Mouse (Mus musculus): ENCODE data around the gene Cdk1. TPM values are rescaled to one million over a fixed set of nuclear protein-coding genes. Genes with fewer than 3 reads are reported as not detected.

Gene Cdk1
- polyA plus RNA-seq, 1 experiment from 2014 or later: 181 TPM

- Histone ChIP-seq H3K36me3 (no peaks in the 10 kb centered on the region), H3K4me2 (replicated peaks) (no peak overlapping the region), H3K9me3 (no peaks in the 10 kb centered on the region; the same call in 1 of the 2 replicates), H3K4me3 (replicated peaks) (no peak overlapping the region), H3K27me3 (no peaks in the 10 kb centered on the region), H3K9ac (replicated peaks) (no peak overlapping the region), H3K4me1 (replicated peaks) (no peaks in the 10 kb centered on the region), H3K27ac (no peak overlapping the region)
- 94% methylated on average over 7 of the region's 7 CpGs for WGBS
- ATAC-seq: no peak
Measured at GRCm38 (mm10) chr10:69299985-69300384, 52.8 kb downstream of the Cdk1 start.

GRCm38 (mm10) chr10:69295919-69296318, 56.8 kb downstream of the Cdk1 start:
- ATAC-seq: no peak

GRCm38 (mm10) chr10:69290736-69291135, 62.0 kb downstream of the Cdk1 start:
- no peak overlapping the region for H3K4me2 ChIP-seq (replicated peaks)
- no peak for ATAC-seq
- no peaks in the 10 kb centered on the region for H3K27me3 ChIP-seq
- WGBS: 94% methylated on average over 8 of the region's 8 CpGs
- no peak overlapping the region for H3K27ac ChIP-seq
- H3K9me3 ChIP-seq: no peaks in the 10 kb centered on the region
- no peak overlapping the region for H3K4me3 ChIP-seq (replicated peaks)
- no peak overlapping the region for H3K9ac ChIP-seq (replicated peaks)
- peaks cover 20% of the 10 kb centered on the region for H3K36me3 ChIP-seq
- no peaks in the 10 kb centered on the region for H3K4me1 ChIP-seq (replicated peaks)

More at GRCm38 (mm10) chr10:69295919-69296318, 56.8 kb downstream of the Cdk1 start:
- H3K27me3 ChIP-seq: no peaks in the 10 kb centered on the region
- H3K4me2 ChIP-seq (replicated peaks): no peak overlapping the region
- H3K36me3 ChIP-seq: no peaks in the 10 kb centered on the region
- H3K9ac ChIP-seq (replicated peaks): no peak overlapping the region
- H3K4me1 ChIP-seq (replicated peaks): no peaks in the 10 kb centered on the region
- no peaks in the 10 kb centered on the region; the same call in 1 of the 2 replicates for H3K9me3 ChIP-seq
- H3K27ac ChIP-seq: no peak overlapping the region
- no peak overlapping the region for H3K4me3 ChIP-seq (replicated peaks)
- WGBS: 84% methylated on average over 9 of the region's 9 CpGs

GRCm38 (mm10) chr10:69288720-69289119, 64.0 kb downstream of the Cdk1 start:
- no peak overlapping the region for H3K4me3 ChIP-seq (replicated peaks)
- no peak overlapping the region for H3K4me2 ChIP-seq (replicated peaks)
- H3K9me3 ChIP-seq: no peaks in the 10 kb centered on the region
- no peaks in the 10 kb centered on the region for H3K27me3 ChIP-seq
- H3K4me1 ChIP-seq (replicated peaks): no peaks in the 10 kb centered on the region
- no peak overlapping the region for H3K9ac ChIP-seq (replicated peaks)
- H3K36me3 ChIP-seq: peaks cover 30% of the 10 kb centered on the region
- H3K27ac ChIP-seq: no peak overlapping the region
- no peak for ATAC-seq
- WGBS: 85% methylated on average over 6 of the region's 6 CpGs

- H3K27ac ChIP-seq: no peak overlapping the region
- 91% methylated on average over 4 of the region's 4 CpGs for WGBS
- H3K4me2 ChIP-seq (replicated peaks): no peak overlapping the region
- H3K4me3 ChIP-seq (replicated peaks): no peak overlapping the region
- no peak for ATAC-seq
- H3K36me3 ChIP-seq: peaks cover 33% of the 10 kb centered on the region
- no peaks in the 10 kb centered on the region for H3K4me1 ChIP-seq (replicated peaks)
- H3K9ac ChIP-seq (replicated peaks): no peak overlapping the region
- no peaks in the 10 kb centered on the region for H3K9me3 ChIP-seq
- no peaks in the 10 kb centered on the region for H3K27me3 ChIP-seq
Measured at GRCm38 (mm10) chr10:69288086-69288485, 64.7 kb downstream of the Cdk1 start.

- Histone ChIP-seq H3K9me3 (no peaks in the 10 kb centered on the region), H3K4me3 (replicated peaks) (no peak overlapping the region), H3K36me3 (peaks cover 41% of the 10 kb centered on the region), H3K9ac (replicated peaks) (no peak overlapping the region), H3K27me3 (no peaks in the 10 kb centered on the region), H3K4me1 (replicated peaks) (no peaks in the 10 kb centered on the region), H3K4me2 (replicated peaks) (no peak overlapping the region), H3K27ac (no peak overlapping the region)
- ATAC-seq: no peak
- 98% methylated on average over 3 of the region's 3 CpGs for WGBS
Measured at GRCm38 (mm10) chr10:69286939-69287338, 65.8 kb downstream of the Cdk1 start.

Other genes starting within 250 kb of the Cdk1 start
- gene Rhobtb1, start 201.5 kb downstream of the Cdk1 start, polyA plus RNA-seq (2015; fragmentation: Nextera tagmentation; extraction: Ambion mirVana): 17.2 and 18.3 TPM in 2 replicates
- gene A930033H14Rik, start 139.8 kb downstream of the Cdk1 start, polyA plus RNA-seq (2015; fragmentation: Nextera tagmentation; extraction: Ambion mirVana): 1.3 and 1.5 TPM in 2 replicates
- gene Ank3, start 45.8 kb upstream of the Cdk1 start, polyA plus RNA-seq (2015; fragmentation: Nextera tagmentation; extraction: Ambion mirVana): 102 and 110 TPM in 2 replicates

All from midbrain, embryonic 13.5 days (tissue).